Mouse (Mus musculus): ENCODE results near the gene Evx1.

Gene Evx1

GRCm38 (mm10) chr6:52313391-52314303 is at the start of gene Evx1:
Gene Evx1, plus strand, starts transcription at chr6:52313498.
- DNase-seq, result peak; percentile 23 to 32

- DNase-seq, result no peak
These were observed 49.0 kb upstream of the Evx1 start for GRCm38 (mm10) chr6:52264106-52264790.

GRCm38 (mm10) chr6:52265306-52265912 is 47.9 kb upstream of the Evx1 start:
- no peak for DNase-seq

- no peak for DNase-seq
These were observed 47.2 kb upstream of the Evx1 start for GRCm38 (mm10) chr6:52265913-52266665.

- DNase-seq, result no peak
These were observed 46.7 kb upstream of the Evx1 start for GRCm38 (mm10) chr6:52266666-52266985.

- no peak for DNase-seq
These were observed 46.1 kb upstream of the Evx1 start for GRCm38 (mm10) chr6:52267221-52267620.

- no peak for DNase-seq
These were observed 45.6 kb upstream of the Evx1 start for GRCm38 (mm10) chr6:52267691-52268090.

- no peak for DNase-seq
These were observed 45.0 kb upstream of the Evx1 start for GRCm38 (mm10) chr6:52268341-52268740.

GRCm38 (mm10) chr6:52268756-52269155 is 44.5 kb upstream of the Evx1 start:
- no peak for DNase-seq

GRCm38 (mm10) chr6:52270494-52271480 is 42.5 kb upstream of the Evx1 start:
- peak; percentile 76 to 81 for DNase-seq

GRCm38 (mm10) chr6:52272766-52273655 is 40.3 kb upstream of the Evx1 start:
- no peak for DNase-seq

- DNase-seq, result peak in 1 of 2 experiments; percentile 12
These were observed 39.5 kb upstream of the Evx1 start for GRCm38 (mm10) chr6:52273656-52274280.

- DNase-seq, result no peak
These were observed 38.7 kb upstream of the Evx1 start for GRCm38 (mm10) chr6:52274576-52274975.

- no peak for DNase-seq
These were observed 37.6 kb upstream of the Evx1 start for GRCm38 (mm10) chr6:52275563-52276280.

- no peak for DNase-seq
These were observed 36.9 kb upstream of the Evx1 start for GRCm38 (mm10) chr6:52276382-52276781.

GRCm38 (mm10) chr6:52276920-52277319 is 36.4 kb upstream of the Evx1 start:
- no peak for DNase-seq

- DNase-seq, result no peak
These were observed 32.2 kb upstream of the Evx1 start for GRCm38 (mm10) chr6:52281084-52281483.

- DNase-seq, result no peak
These were observed 29.4 kb upstream of the Evx1 start for GRCm38 (mm10) chr6:52283896-52284295.

GRCm38 (mm10) chr6:52290186-52290585 is 23.1 kb upstream of the Evx1 start:
- DNase-seq, result no peak
